Mouse (Mus musculus) neural tube, embryonic 12.5 days (tissue): Measurements from ENCODE around the gene Irf1. TPM values are rescaled to one million over a fixed set of nuclear protein-coding genes. Genes with fewer than 3 reads are reported as not detected.

Experiments
- ATAC-seq: fragments of 200-750 bp; cut with Nextera tagmentation; 2 replicates; pipeline ENCODE4 v1.8.0; 2017; ENCODE audit warnings: low read depth, mild to moderate bottlenecking, moderate TSS enrichment, moderate library complexity; ENCODE audit not compliant: low FRiP score
- H3K27ac ChIP-seq: fragments of 300-500 bp; sonication (generic); 2 replicates; pipeline ENCODE4 v1.5.1; 2016
- H3K27me3 ChIP-seq: fragments of 300-500 bp; sonication (generic); replicated peaks from 2 replicates; pipeline ENCODE4 v1.6.1; 2016; ENCODE audit warnings: mild to moderate bottlenecking
- H3K36me3 ChIP-seq: fragments of 300-500 bp; sonication (generic); 2 replicates; pipeline ENCODE4 v1.6.1; 2016; ENCODE audit warnings: mild to moderate bottlenecking
- H3K4me1 ChIP-seq: fragments of 300-500 bp; sonication (generic); 2 replicates; pipeline ENCODE4 v1.6.1; 2016
- H3K4me2 ChIP-seq: fragments of 300-500 bp; sonication (generic); replicated peaks from 2 replicates; pipeline ENCODE4 v1.6.1; 2016; ENCODE audit warnings: mild to moderate bottlenecking
- H3K4me3 ChIP-seq: fragments of 300-500 bp; sonication (generic); 2 replicates; pipeline ENCODE4 v1.5.1; 2016
- H3K9ac ChIP-seq: fragments of 300-500 bp; sonication (generic); 2 replicates; pipeline ENCODE4 v1.6.1; 2016; ENCODE audit warnings: mild to moderate bottlenecking
- H3K9me3 ChIP-seq: fragments of 300-500 bp; sonication (generic); 2 replicates; pipeline ENCODE4 v1.6.1; 2016; ENCODE audit warnings: mild to moderate bottlenecking
- WGBS: fragments of 180-500 bp; shearing (Covaris S2); methylation state at CpG from one replicate; pipeline ENCODE4 v1.1.7; 2016; 5-methylcytosine and 5-hydroxymethylcytosine counted together
- microRNA-seq: library from miRNA; unstranded; fragments of <30 nt; microRNA quantifications from one replicate; pipeline ENCODE4, GENCODE M21; 2017
- polyA plus RNA-seq: library from polyadenylated mRNA; unstranded; fragments of >200 nt; fragmentation: Nextera tagmentation; extraction: Ambion mirVana; gene quantifications from 2 replicates; pipeline ENCODE4 v1.2.1, GENCODE M21; 2016

The Irf1 gene
- polyA plus RNA-seq, 1 experiment from 2014 or later = 3.3 TPM

DNA sequence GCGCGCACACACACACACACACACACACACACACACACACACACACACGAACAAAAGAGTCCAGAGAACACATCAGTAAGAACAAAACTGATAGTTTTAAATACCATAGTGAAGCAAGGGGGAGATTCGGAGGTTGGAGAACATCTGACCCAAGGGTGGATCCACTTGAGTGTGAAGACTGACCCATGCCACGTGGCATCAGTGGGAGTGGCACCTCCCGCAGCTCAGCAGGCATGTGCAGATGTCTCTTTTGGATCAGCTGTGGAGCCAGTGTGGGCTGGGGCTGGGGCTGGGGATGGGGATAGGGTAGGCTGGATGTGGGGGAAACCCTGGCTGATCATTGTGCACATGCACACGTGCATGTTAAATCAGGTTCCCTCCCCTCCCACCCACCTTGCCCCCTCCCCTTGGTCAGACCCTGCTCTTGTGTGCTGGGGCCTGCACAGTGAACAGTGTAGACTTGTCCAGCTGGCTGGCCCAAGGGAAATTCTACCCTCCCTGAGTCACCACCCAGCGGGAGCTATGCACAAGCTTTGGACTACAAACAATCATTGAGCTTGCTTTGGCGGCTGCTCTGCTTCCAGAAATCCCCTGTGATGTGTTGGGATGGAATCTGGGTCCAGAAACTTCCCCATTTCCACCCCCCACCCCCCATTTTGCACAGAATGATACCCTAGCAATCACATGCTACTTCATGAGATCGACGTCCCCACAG, 51.6 kb downstream of the Irf1 start:
- Histone ChIP-seq H3K9me3 (no peaks in the 10 kb centered on the region), H3K4me1 (no peaks in the 10 kb centered on the region), H3K27me3 (no peaks in the 10 kb centered on the region), H3K9ac (no peak overlapping the region), H3K4me3 (no peak overlapping the region), H3K27ac (no peak overlapping the region), H3K36me3 (no peaks in the 10 kb centered on the region), H3K4me2 (no peak overlapping the region)
- 87% methylated on average over 11 of the region's 11 CpGs for WGBS
- ATAC-seq = no peak

- Histone ChIP-seq H3K4me3 (no peak overlapping the region), H3K9me3 (no peaks in the 10 kb centered on the region), H3K36me3 (no peaks in the 10 kb centered on the region), H3K9ac (no peak overlapping the region), H3K4me2 (no peak overlapping the region), H3K4me1 (no peaks in the 10 kb centered on the region), H3K27ac (no peak overlapping the region), H3K27me3 (no peaks in the 10 kb centered on the region)
- ATAC-seq = no peak
- 91% methylated on average over 3 of the region's 3 CpGs for WGBS
Measured at GRCm38 (mm10) chr11:53821945-53822338, 52.1 kb downstream of the Irf1 start.

- no peak overlapping the region for H3K27ac ChIP-seq
- H3K9me3 ChIP-seq = no peaks in the 10 kb centered on the region
- 86% methylated on average over 4 of the region's 4 CpGs for WGBS
Measured at GRCm38 (mm10) chr11:53825409-53825808, 55.6 kb downstream of the Irf1 start.

More at GRCm38 (mm10) chr11:53825409-53825808, 55.6 kb downstream of the Irf1 start:
- no peaks in the 10 kb centered on the region for H3K27me3 ChIP-seq
- no peaks in the 10 kb centered on the region for H3K4me1 ChIP-seq
- H3K4me3 ChIP-seq = no peak overlapping the region
- no peak overlapping the region for H3K9ac ChIP-seq
- ATAC-seq = no peak
- no peak overlapping the region for H3K4me2 ChIP-seq
- H3K36me3 ChIP-seq = no peaks in the 10 kb centered on the region

Small RNA genes within 50 kb of the gene (microRNA-seq; reads per million reads assigned to microRNA genes)
- not detected for gene Mir7671

Other genes with a start within 250 kb of the Irf1 start
- 145 and 157 TPM in 2 replicates for gene Kif3a, start 202.6 kb upstream of the Irf1 start, polyA plus RNA-seq
- gene Il4, start 151.3 kb upstream of the Irf1 start, polyA plus RNA-seq = 2.3 and 3.4 TPM in 2 replicates
- gene Il13, start 135.3 kb upstream of the Irf1 start, polyA plus RNA-seq = not detected in 2 replicates
- gene Rad50, start 62.7 kb upstream of the Irf1 start, polyA plus RNA-seq = 15.4 and 18.2 TPM in 2 replicates
- gene Il5, start 49.2 kb upstream of the Irf1 start, polyA plus RNA-seq = not detected in 2 replicates
- gene Gm17334, start 3.2 kb downstream of the Irf1 start, polyA plus RNA-seq = not detected in 2 replicates
- gene Gm12216, start 89.2 kb downstream of the Irf1 start, polyA plus RNA-seq = 0.19 TPM in 1 of 2 replicates, not detected in the other
- 7.4 and 7.6 TPM in 2 replicates for gene Slc22a5, start 121.6 kb downstream of the Irf1 start, polyA plus RNA-seq
- 1.8 and 2.3 TPM in 2 replicates for gene Slc22a21, start 210.3 kb downstream of the Irf1 start, polyA plus RNA-seq